Mouse (Mus musculus) mature B cell (primary cell): Measurements from ENCODE around the gene Rnf31.

Source experiments
- in situ Hi-C: fragments of 300-500 bp; cut with MboI; formaldehyde crosslinking; loops from 2 replicates; pipeline ENCODE4 v1.14.3; 2019

The Rnf31 gene

GRCm38 (mm10) chr14:55577871-55578667, 13.4 kb upstream of the Rnf31 start, which contains the start of gene Psme1:
Gene Psme1, plus strand, starts transcription at chr14:55578123.
- in situ Hi-C loops = no loop called here

- in situ Hi-C loops = no loop called here
Observed at GRCm38 (mm10) chr14:55578668-55579269, 12.7 kb upstream of the Rnf31 start.

DNA sequence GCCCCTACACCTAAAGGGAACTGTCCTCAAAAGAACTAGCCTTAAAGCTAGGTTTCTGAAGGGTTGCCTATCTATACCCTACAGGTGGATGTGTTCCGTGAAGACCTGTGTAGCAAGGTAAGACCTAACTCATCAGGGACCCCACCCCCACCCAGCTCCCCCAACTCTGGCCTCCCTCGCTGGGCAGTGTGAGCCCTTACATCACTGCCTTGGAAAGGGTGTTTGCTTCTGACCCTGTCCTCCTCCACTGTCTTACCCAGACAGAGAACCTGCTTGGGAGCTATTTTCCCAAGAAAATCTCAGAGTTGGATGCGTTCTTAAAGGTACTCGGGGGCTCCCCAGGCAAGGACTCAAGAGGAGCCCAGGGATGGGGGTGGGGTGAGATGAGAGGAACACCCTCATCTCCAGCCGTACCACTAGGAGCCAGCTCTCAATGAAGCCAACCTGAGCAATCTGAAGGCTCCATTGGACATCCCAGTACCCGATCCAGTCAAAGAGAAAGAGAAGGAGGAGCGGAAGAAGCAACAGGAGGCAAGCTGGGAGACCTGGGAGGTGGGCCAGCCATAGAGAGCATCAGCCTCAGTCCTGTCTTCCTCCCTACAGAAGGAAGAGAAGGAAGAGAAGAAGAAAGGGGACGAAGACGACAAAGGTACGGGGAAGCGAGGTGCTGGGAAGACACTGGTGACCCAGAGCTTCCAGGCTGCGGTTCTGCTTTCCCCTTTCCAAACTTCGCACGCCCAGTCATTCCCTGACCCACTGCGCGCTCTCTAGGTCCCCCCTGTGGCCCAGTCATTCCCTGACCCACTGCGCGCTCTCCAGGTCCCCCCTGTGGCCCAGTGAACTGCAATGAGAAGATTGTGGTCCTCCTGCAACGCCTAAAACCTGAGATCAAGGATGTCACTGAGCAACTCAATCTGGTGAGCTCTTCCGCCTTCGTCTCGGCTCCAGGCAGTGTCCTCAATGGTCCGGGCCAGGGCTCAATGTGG, 11.7 kb upstream of the Rnf31 start:
- in situ Hi-C loops = no loop called here

DNA sequence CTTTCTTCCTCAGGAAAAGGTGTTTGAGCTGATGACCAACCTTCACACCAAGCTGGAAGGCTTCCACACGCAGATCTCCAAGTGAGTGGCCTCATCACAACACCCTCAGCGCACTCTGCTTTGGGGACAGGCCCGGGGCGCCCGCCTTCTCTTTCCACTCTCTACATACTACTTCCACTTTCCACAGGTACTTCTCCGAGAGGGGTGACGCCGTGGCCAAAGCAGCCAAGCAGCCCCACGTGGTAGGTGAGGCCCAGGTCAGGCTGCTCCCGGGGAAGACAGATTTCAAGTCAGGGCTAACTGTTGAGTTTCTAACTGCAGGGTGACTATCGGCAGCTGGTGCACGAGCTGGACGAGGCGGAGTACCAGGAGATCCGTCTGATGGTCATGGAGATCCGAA, 10.8 kb upstream of the Rnf31 start:
- in situ Hi-C loops = no loop called here

- in situ Hi-C loops = no loop called here
Observed at GRCm38 (mm10) chr14:55581981-55582681, 9.4 kb upstream of the Rnf31 start.

GRCm38 (mm10) chr14:55584303-55584701, 7.2 kb upstream of the Rnf31 start:
- in situ Hi-C loops = no loop called here

- in situ Hi-C loops = no loop called here
Observed at GRCm38 (mm10) chr14:55584702-55585565, 6.6 kb upstream of the Rnf31 start, which contains the start of gene Emc9. Gene Emc9, minus strand, starts transcription at chr14:55585302.

- in situ Hi-C loops = no loop called here
Observed at GRCm38 (mm10) chr14:55585566-55585960, 5.9 kb upstream of the Rnf31 start.

GRCm38 (mm10) chr14:55586149-55586548, 5.4 kb upstream of the Rnf31 start:
- in situ Hi-C loops = no loop called here

DNA sequence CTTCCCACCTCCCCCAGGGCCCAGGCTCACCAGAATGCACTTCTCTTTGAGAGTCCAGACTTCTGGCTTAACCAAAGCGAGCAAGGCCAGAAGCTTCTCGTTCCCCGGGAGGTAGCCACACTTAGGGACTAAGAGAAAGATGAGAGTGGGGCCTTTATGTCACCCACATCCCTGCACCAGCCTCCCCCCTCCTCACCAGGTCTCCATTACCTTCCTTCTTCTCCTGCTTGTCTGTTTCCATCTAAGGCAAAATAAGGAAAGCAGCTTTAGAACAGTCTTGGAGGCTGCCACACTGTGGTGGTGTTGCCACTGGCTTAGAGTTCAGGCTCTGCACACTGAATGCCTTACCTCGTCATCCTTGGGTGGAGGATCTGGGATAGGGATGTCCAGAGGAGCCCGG, 2.2 kb upstream of the Rnf31 start:
- in situ Hi-C loops = no loop called here

DNA sequence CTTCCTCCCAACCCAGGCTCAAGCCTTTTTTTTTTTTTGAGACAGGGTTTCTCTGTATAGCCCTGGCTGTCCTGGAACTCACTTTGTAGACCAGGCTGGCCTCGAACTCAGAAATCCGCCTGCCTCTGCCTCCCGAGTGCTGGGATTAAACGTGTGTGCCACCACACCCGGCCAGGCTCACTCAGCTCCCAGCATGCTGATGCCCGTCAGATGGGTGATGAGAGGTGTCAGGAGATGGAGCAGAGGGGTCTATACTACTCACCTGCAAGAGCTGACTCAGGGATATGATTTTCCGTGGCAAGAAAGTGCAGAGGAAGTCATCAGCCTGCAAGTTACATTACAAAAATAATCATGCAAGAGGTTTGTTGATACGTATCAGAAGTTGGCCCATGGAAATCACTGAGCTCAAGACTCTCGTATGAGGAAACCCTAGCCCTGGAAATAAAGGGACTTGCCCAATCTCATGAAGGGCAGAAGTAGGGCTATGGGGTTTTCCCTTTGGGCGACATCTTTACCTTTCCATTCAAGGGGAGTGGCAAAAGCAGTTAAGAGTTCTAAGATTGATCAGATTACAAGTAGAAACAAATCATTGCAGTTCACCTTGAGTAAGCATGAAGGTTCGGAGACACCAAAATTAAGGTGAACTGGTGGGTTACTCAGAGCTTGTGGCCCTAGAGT, 1.6 kb upstream of the Rnf31 start:
- in situ Hi-C loops = no loop called here

DNA sequence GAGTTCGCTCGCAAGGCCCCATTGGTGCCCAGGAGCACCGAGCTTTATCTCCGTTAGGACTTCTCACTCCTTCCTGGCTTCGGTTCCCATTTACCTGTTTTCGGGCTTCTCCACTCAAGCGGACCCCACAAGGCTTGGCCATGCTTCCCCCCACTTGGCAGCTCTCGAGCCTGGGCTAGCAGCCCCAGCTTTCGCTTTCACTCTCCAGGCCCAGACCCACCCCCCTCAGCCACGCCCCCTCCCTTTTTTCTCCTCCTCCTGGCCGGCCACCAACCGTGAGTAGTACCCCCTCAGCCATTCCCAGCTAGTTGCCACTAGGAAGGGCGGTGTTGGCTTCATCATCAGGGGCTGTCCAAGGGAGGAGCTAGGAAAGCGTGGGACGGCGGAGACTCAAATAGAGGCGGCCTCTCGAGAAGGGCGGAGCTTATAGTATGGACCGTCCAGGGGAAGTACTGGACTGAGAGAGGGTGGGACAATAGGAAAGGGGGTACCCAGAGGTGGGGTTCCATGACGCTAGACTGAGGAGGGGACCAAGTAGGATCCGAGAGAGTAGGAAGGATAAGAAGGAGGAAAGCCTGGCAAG, 669 bp upstream of the Rnf31 start, which contains the start of gene Psme2:
Gene Psme2 (minus strand): TSS at position 366 of the 583 bp plus-strand sequence.
- in situ Hi-C loops = no loop called here

DNA sequence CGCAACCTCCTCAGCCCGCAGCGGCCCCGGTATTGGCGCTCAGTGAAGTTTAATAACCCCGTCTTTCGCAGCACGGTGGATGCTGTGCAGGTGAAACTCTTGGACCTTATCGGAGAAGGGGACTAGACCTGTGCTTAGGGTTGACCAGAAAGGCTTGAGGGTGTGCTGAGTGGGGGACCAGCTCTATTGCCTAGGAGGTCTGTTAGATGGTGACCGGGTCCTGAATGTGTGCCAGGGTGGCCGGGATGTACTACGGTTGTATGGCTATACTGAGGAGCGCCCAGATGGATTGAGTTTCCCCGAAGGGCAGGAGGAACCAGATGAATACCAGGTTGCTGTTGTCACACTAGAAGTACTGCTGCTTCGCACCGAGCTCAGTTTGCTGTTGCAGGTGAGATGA, 718 bp downstream of the Rnf31 start:
- in situ Hi-C loops = no loop called here

DNA sequence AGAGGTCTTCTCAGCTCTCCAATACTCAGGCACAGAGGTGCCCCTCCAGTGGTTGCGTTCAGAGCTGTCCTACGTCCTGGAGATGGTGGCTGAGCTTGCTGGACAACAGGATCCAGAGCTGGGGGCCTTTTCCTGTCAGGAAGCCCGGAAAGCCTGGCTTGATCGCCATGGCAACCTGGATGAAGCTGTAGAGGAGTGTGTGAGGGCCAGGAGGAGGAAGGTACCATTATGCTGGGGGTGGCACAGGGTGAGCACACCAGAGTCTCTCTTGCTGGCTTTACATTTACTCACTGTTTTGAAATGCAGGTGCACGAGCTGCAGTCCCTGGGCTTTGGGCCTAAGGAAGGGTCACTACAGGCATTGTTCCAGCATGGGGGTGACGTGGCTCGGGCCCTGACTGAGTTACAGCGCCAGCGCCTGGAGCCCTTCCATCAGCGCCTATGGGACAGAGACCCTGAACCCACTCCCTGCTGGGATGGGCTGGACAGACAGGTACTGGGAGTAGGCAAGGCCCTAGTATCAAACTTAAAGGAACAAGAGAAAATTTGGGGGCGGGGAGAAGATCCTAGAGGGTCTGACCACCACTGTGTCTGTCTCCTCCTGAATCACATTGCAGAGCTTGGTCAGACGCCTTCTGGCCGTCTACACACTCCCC, 4.7 kb downstream of the Rnf31 start:
- in situ Hi-C loops = no loop called here

DNA sequence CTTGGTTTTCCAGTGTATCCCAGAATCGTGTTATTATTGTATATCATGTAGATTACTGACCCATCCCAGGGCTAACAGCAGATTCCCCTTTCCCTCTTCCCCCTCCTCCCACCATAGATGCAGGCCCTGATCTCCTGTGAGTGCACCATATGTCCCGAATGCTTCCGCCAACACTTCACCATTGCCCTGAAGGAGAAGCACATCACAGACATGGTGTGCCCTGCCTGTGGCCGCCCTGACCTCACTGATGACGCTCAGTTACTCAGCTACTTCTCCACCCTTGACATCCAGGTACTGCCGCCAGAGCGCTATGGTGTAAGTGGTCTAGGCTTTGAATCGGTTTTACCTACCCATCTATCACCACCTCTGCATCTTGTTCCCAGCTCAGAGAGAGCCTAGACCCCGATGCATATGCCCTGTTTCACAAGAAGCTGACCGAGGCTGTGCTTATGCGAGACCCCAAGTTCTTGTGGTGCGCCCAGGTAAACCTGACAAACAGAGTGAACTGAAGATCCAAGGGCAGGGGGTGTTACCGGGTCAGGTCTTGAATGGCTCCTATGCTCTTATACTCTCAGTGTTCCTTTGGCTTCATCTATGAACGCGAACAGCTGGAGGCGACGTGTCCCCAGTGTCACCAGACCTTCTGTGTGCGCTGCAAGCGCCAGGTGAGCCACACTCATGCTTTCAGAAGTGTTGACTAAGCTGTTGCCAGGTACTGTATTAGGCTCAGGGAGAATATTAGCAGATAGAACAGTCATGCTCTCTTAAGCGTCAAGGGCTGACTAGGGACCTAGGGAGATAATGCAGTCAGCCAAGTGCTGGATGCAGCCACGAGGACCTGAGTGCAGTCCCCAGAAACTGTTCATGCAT, 7.2 kb downstream of the Rnf31 start:
- in situ Hi-C loops = no loop called here

DNA sequence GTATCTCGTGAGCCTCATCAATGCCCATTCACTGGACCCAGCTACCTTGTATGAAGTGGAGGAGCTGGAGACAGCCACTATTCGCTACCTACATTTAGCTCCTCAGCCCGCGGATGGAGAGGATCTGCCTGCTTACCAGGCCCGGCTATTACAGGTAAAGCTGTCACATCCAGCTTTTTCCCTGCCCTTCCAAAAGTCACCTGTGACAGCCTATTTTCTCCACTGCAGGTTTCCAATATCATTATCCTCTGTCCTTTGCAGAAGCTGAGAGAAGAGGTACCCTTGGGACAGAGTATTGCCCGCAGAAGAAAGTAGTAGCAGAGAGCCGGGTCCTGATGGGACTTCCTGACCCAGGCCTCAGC, 11.7 kb downstream of the Rnf31 start, which contains the start of gene Irf9:
Gene Irf9 (plus strand): TSS at position 301 of the 362 bp plus-strand sequence.
- in situ Hi-C loops = no loop called here

GRCm38 (mm10) chr14:55603633-55604576, 12.4 kb downstream of the Rnf31 start:
- in situ Hi-C loops = no loop called here
